Mouse (Mus musculus): ENCODE data around the gene Wdr25. TPM values are rescaled to one million over a fixed set of nuclear protein-coding genes. Genes with fewer than 3 reads are reported as not detected.

The Wdr25 gene
- total RNA-seq, 2 experiments from 2014 or later: 3.8 to 4.3 TPM

DNA sequence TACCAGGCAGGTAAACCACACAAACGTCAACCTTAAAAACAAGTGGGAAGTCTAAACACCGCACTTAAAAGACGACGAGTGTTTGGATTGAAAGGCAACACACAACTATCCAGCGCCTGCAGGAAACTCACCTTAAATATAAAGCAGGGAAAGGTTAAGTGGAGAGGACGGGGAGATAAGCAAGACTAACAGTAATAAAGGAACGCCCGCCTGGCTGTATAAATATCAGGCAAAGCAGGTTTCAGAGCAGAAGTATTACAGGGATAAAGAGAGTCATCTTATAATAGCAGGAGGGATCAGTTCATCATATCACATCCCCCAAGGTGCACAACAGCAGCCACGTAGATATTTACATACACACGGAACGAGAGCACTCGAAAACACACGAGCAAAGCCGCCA, 78.8 kb downstream of the Wdr25 start:
- DNase-seq: no peak
- intact Hi-C loops (cut with DNase I): no loop called here

GRCm38 (mm10) chr12:108979977-108980376, 86.5 kb downstream of the Wdr25 start:
- intact Hi-C loops (cut with DNase I): no loop called here

DNA sequence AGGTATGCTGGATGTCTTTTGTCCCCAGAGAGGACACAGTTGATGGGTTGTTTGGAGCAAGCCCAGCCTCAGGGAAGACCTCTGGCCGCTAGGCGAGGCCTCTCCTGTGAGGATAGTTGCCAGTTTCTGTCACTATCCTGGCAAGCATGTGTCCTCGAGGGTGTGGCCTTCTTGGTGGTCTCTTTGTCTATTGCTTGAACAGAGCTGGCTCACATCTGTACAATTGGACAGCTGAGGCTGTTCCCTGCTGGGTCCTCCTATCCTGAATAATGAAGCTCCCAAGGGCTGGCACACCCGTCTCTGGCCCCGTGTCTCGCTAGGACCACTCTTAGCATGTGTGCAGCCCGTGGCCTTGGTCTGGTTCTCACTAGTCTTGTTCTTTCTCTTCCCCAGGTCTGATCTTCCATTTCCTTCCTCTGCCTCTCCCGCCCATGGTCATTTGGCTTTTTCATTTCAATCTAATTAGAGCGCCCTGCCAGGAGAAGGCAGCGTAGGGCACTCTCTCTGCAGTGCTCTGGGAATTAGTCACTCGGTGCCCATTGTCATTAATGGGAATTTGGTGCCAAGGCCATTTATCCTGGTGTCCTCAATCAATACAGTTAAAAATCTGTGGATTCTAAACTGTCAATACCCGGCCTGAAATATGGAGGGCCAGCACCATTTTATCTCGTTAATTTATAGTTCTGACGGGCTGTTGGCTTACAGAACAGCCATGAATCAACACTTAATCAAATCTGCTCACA, 88.7 kb downstream of the Wdr25 start:
- intact Hi-C loops (cut with DNase I): no loop called here

More at GRCm38 (mm10) chr12:108979977-108980376, 86.5 kb downstream of the Wdr25 start:
- DNase-seq: no peak

GRCm38 (mm10) chr12:108982684-108982960, 89.2 kb downstream of the Wdr25 start:
- intact Hi-C loops (cut with DNase I): no loop called here
- DNase-seq: no peak

More for the DNA sequence above, 88.7 kb downstream of the Wdr25 start:
- no peak for DNase-seq

DNA sequence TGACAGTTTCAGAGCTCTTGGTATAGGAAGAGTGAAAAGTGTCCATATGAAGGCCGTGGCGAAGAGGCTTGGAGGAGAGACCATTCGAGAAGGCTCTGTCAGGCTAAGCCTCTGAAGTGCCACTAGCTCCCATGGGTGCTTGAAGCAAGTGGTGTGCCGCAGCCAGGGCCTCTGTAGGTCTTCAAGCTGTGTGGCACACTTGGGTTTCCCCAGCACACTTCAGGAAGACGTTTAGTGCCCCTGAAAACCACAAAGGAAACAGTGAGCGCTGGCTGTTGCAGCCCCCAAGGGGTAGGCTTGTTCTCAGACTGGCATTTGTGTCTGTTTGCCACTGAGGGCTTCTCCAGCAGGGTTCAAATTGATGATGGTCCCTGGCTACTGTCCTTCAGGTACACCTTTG, 90.1 kb downstream of the Wdr25 start:
- intact Hi-C loops (cut with DNase I): no loop called here
- no peak for DNase-seq

- DNase-seq: no peak
- intact Hi-C loops (cut with DNase I): no loop called here
Measured at GRCm38 (mm10) chr12:108984471-108984870, 91.0 kb downstream of the Wdr25 start.

- DNase-seq: no peak
- intact Hi-C loops (cut with DNase I): no loop called here
Measured at GRCm38 (mm10) chr12:108985025-108985424, 91.6 kb downstream of the Wdr25 start.

GRCm38 (mm10) chr12:108987448-108987847, 94.0 kb downstream of the Wdr25 start:
- no peak for DNase-seq
- intact Hi-C loops (cut with DNase I): no loop called here

- intact Hi-C loops (cut with DNase I): loop anchor here (5.0 kb wide), 1 partner anchor 88 kb away; no protein-coding TSS in a partner anchor
- DNase-seq: peak; percentile 8
Measured at GRCm38 (mm10) chr12:108990425-108990824, 97.0 kb downstream of the Wdr25 start.

GRCm38 (mm10) chr12:108993046-108993445, 99.6 kb downstream of the Wdr25 start:
- no peak for DNase-seq
- intact Hi-C loops (cut with DNase I): loop anchor here (5.0 kb wide), 1 partner anchor 91 kb away; no protein-coding TSS in a partner anchor

- intact Hi-C loops (cut with DNase I): loop anchor here (5.0 kb wide), 1 partner anchor 92 kb away; no protein-coding TSS in a partner anchor
- DNase-seq: peak; percentile 74 to 84
Measured at GRCm38 (mm10) chr12:108994436-108995031, 101.1 kb downstream of the Wdr25 start.

- intact Hi-C loops (cut with DNase I): no loop called here
Measured at GRCm38 (mm10) chr12:108995976-108996636, 102.7 kb downstream of the Wdr25 start.

GRCm38 (mm10) chr12:108997249-108997648, 103.8 kb downstream of the Wdr25 start:
- DNase-seq: no peak
- intact Hi-C loops (cut with DNase I): no loop called here

More at GRCm38 (mm10) chr12:108995976-108996636, 102.7 kb downstream of the Wdr25 start:
- DNase-seq: no peak

DNA sequence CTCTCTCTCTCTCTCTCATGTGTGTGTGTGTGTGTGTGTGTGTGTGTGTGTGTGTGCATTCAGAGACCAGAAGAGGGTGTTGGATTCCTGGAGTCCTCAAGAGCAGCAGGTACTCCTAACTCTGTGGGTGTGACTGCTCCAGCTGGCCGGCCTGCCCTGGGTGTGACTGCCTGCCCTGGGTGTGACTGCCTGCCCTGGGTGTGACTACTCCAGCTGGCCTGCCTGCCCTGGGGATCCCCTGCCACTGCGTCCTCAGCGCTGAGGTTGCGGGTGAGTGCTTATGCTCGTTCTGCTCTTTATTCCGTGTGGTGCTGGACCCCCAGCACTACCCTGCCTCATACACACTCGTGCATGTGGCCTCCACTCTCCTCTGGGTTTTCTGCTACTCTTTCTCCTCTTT, 109.5 kb downstream of the Wdr25 start:
- intact Hi-C loops (cut with DNase I): no loop called here
- no peak for DNase-seq

DNA sequence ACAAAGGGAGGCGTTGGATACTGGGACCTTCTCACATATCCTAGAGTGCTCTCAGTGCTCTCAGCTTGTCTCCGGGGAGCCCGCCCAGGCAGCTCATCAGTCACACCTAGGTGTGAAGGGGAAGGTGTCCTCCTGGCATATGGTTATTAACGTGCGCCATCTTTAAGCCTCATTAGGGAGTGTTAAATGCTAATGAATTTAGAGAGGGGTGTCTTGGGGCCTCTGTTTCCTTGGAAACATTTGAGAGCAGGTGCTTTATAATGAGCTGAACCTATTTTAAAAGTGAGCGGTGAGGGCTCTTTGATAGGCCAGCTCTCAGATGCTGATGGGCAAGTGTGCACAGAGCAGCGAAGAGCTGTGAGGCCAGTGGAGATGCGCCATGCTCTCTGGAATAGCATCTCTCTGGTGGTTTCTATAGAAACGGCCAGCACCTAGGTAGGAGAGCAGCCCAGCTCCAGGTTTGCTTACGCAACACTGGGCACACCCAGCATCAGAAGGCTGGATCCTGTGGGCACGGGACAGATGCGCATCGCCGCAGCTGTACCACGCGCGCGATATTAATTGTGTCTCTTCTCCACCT, 116.7 kb downstream of the Wdr25 start:
- no peak for DNase-seq
- intact Hi-C loops (cut with DNase I): no loop called here

GRCm38 (mm10) chr12:109022181-109022691, 128.8 kb downstream of the Wdr25 start:
- intact Hi-C loops (cut with DNase I): no loop called here
- no peak for DNase-seq

- intact Hi-C loops (cut with DNase I): no loop called here
- no peak for DNase-seq
Measured at GRCm38 (mm10) chr12:109022966-109023365, 129.5 kb downstream of the Wdr25 start.

DNA sequence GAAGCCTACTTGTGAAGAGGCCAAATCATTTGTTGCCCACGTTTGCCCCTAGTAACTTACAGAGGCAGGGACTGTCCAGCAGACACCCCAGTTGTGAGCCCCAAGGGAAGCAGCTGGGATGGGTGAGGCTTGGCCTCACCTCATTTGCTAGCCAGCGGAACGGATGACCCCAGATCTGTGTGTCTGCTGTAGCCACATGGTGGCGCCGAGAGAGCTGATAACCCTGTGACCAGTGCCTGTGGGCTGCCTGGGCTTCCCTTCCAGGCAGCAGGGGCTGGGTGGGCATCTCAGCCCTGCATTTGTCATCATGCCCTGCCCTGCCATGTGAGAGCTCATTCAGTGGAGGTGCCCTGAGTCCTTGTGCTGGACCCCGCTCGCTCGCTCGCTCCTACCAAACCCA, 130.3 kb downstream of the Wdr25 start:
- intact Hi-C loops (cut with DNase I): no loop called here
- no peak for DNase-seq

DNA sequence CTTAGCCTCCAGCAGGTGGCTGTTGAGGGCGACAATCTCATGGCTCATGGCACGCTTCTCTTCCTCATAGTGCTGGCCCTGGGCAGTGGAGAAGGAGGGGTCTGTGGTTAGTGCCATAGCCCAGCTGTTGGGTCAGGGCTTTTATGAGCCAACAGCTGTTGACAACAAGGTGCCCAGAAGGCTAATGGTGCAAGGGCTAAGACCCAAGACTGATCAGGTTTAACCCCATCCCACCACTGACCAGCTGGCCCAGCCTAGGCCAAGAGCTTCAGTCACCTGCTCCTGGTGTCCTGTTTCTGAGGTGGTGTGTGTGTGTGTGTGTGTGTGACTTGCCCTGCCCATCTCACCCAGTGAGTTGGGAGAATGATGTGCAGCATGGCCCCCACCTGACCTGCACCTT, 143.6 kb downstream of the Wdr25 start:
- DNase-seq: no peak
- intact Hi-C loops (cut with DNase I): no loop called here

- intact Hi-C loops (cut with DNase I): no loop called here
- DNase-seq: no peak
Measured at GRCm38 (mm10) chr12:109038179-109038819, 144.9 kb downstream of the Wdr25 start.

DNA sequence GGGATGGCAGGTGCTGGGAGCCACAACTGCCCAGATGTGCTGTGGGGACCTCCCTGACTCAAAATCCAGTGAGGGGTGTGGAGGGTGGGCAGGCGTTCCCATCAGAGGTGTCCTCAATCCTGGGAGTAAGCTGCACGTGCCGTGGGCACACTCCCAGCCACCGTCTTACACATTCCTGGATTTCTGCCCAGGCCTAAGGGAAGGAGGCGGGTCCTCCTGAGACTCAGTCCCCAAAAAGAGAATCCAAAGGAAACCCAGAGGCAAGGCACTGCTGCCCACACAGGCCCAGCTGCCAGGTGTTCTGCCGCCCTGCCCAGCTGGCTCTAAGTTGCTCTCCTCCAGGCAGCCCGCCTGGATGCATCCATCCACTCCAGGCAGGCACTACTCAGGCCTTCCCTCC, 145.9 kb downstream of the Wdr25 start:
- DNase-seq: no peak
- intact Hi-C loops (cut with DNase I): no loop called here

Data from heart, postnatal 36 days (tissue).